Mouse (Mus musculus): Measurements from ENCODE around the gene Olfr437.

GRCm38 (mm10) chr6:43202786-43203185 is 39.7 kb downstream of the Olfr437 start:
- TF ChIP-seq CTCF (IDR thresholded peaks at IDR 0.05; ENCODE audit: insufficient read depth, low read depth, low read length) = no peak
- TF ChIP-seq POLR2A (IDR thresholded peaks at IDR 0.05; ENCODE audit: insufficient read depth, low read depth, low read length) = no peak
